Mouse (Mus musculus) brain, embryonic 18.5 days (tissue): ENCODE data around the gene Il22ra1.
"Not testable (repeated sequence)": the region's sequence is repeated elsewhere in the genome, so short reads cannot be mapped to it uniquely, and the experiment has no call there.

Experiments
- DNase-seq: peaks from one replicate; pipeline ENCODE4 v3.0.0-alpha.2; 2012; ENCODE audit warnings: low read depth, low spot score

Il22ra1 gene

DNA sequence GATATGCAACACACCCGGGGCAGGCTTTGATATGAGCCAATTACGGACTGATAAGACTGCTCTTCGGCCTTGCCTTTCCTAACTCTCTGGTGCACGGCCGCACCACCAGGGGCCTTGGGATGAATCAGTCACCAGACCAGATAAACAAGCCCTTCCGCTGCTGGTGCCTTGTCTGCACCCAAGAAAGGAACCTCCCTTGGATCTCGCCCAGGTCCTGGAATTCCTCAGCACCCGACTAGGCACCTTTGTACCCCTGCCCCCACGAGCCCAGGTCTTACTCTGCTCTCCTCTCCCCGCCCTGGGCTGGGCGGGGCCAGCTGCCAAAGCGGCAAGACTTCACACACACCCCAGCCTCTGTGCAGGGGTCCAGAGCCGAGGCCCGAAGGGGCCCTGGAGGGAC lies at the start of gene Il22ra1:
Gene Il22ra1 (plus strand): TSS at position 356 of the 400 bp plus-strand sequence.
- DNase-seq: no peak

DNA sequence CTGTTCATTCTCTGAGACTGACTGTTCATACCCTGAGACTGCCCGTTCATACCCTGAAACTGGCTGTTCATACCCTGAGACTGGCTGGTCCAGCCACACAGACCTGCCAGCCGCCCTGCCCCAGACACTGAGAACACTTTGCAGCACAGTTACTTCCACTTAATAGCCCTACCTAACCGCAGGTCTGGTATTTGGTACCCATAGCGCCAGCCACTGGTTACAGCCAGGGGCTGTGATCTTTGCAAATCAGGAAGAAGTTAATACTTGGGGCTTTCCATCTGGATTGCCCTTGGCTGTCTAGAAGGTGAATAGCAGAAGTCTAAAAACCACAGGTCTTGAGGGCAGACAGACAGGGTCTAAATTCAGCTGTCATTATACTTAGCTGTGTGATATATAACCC lies 48.7 kb upstream of the Il22ra1 start:
- DNase-seq: no peak

DNA sequence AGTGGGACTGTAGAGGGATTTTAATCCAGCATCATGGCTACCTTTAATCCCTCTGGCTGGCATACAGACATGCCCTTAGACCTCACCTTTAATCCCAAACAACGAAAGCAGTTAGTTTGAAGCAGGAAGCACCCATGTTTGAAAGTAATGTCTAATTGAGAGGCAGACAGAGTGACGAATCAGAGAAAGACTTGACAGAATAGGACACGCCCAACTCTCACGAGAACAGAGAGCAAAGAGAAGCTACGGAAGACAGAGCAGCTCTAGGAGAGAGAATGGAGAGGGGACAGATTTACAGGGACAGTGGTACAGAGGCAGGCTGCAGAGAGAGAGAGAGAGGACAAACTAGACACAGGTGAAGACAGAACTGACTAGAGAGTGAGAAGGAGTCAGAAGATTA lies 46.2 kb upstream of the Il22ra1 start:
- no peak for DNase-seq

DNA sequence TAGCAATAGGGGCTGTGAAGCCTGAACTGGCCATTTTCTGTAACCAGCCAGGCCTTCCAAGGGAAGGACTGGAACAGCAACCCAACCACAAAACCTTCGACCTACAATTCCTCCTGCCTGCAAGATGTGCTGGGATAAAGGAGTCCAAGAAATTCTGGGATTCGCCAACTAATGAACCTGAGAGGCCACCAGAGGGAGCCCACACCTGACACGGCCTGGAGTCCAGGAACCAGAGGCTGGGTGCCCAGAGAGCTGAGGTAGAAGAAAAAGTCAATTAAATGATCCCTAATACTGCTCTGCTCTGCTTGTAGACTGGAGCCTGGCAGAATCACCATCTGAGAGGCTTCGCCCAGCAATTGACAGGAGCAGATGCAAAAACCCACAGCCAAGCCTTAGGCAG lies 44.4 kb upstream of the Il22ra1 start:
- no peak for DNase-seq

DNA sequence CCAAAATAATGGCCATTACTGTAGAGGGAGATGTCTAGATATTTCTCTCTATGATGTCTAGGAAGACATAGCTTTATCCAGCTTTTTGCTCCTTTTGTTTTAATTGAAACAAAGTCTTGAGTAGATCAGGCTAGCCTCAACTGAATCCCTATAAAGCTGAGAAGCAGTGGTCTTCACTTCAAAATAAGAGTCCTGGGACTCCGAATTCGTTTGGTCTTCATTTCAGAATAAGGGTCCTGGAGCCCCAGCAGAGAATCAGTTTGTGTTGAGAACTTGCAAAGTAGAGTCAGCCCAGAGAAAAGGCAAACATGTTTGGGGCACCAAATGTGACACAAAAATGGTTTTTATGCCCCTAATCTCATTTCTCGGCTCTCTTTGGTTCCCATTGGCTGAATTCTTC lies 43.2 kb upstream of the Il22ra1 start:
- DNase-seq: no peak

DNA sequence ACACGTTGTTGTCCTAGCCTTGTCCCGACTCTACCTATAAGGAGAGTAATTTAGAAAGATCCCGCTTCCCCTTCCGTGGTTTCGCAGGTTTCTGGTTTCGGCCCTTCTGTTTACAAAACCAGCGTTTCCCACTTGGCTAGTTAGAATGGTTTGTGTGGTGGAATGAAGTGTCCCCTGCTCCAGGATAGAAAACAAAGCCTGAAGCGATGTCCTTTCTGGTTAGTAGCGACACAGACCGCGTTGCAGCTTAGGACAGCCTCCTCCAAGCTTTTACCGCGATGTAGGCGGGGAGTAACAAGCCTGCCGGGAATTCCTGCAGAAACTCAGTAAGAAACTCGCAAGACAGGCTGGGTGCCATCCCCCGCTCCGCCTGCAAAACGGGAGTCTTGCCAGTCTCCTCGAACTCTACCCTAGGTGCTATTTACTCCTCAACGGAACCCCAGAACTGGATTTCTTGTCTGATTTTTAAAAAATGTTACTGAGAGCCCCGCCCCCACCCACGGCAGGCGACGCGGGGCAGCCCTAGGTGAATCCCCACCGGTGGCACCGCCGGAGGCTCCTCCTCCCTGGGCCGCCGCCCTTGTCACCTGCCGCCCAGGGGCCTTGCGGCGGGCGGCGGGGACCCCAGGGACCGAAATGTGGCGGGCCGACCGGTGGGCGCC lies 41.9 kb upstream of the Il22ra1 start, which contains the start of gene Ifnlr1:
Gene Ifnlr1 (plus strand): TSS at position 382 of the 662 bp plus-strand sequence.
- peak; percentile 28 for DNase-seq

GRCm38 (mm10) chr4:135686568-135686953 lies 41.4 kb upstream of the Il22ra1 start:
- DNase-seq: no peak

DNA sequence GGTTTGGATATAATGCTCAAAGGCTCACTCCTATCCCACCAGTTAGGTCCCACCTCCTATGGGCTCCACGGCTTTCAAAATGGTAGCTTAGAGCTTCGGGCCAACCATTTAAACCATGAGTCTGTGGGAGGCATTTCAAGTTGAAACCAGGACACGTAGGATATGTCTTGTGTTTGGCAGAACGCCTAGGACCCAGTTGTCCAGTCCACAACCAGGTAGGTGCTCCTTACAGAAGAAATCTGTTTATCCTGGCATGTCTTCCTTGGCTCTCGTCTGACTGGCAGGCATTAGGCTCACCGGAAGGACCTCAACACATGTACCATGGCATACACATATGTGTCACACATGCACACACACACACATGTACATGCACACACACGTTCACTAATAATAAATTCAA lies 38.2 kb upstream of the Il22ra1 start:
- DNase-seq: no peak

DNA sequence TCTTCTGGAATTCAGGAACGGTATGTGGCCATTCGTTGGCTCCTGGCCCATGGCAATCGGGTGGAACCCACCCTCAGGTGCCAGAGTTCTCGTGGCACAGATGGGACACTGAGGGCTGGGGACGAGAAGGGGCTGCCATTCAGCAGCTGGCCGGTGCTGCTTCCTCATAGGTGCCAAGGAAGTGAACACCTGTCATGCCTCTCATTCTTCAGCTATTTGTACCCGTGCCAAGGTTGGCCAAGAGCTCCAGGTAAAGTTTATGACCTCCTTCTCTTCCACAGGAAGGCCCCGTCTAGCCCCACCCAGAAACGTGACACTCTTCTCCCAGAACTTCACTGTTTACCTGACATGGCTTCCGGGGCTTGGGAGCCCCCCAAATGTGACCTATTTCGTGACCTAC lies 37.7 kb upstream of the Il22ra1 start:
- DNase-seq: no peak

GRCm38 (mm10) chr4:135692916-135693315 lies 35.1 kb upstream of the Il22ra1 start:
- DNase-seq: no peak

- DNase-seq: no peak
These were observed 29.5 kb upstream of the Il22ra1 start for GRCm38 (mm10) chr4:135698498-135698897.

DNA sequence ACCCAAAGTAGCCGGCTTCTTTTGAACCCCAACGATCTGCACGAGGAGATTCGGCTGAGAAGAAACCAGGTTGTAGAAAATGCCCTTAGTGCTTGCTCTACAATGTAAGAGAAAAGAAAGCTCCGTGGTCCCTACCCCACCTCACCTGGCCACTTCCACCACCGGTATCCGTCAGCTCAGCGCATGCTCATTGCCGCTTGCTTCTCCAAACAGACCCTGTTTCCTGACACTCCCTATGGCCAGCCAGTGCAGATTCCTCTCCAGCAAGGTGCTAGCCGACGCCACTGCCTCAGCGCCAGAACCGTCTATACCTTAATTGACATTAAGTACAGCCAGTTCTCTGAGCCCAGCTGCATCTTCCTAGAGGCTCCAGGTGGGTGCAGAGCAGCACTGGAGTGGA lies 24.5 kb upstream of the Il22ra1 start:
- no peak for DNase-seq

DNA sequence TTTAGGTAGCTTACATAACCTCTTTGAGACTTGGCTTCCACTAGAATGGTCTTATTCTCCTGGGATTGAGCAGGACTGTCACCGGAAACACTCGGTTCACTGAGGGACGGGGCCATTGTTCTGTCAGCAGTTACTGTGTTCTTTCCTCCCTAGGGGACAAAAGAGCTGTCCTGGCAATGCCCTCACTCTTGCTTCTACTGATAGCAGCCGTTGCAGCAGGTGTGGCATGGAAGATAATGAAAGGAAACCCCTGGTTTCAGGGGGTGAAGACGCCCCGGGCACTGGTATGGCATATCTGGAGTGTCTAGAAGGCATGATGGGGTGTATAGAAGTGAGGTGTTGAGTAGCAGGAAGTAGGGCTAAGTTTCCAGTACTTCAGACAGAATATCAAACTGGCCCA lies 24.0 kb upstream of the Il22ra1 start:
- no peak for DNase-seq

- no peak for DNase-seq
These were observed 21.9 kb upstream of the Il22ra1 start for GRCm38 (mm10) chr4:135706045-135706444.

GRCm38 (mm10) chr4:135709072-135709564 lies 18.9 kb upstream of the Il22ra1 start:
- no peak for DNase-seq

GRCm38 (mm10) chr4:135709621-135710020 lies 18.4 kb upstream of the Il22ra1 start:
- no peak for DNase-seq

DNA sequence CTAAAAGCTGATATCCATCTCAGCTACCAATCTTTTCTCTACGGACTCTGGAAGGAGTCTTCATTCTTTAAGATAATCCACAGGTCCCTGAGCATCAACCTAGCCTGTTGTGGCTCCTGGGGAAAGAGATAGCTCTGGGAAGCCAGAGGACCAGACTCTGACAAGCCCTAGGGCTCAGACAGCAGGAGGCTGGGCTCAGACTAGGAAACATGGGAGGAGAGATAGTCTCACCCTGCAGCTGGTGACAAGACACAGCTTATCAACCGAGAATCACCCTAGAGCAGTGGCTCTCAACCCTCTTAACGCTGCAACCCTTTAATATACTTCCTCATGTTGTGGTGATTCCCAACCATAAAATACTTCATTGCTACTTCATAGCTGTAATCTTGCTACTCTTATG lies 17.6 kb upstream of the Il22ra1 start:
- DNase-seq: no peak

- DNase-seq: no peak
These were observed 13.2 kb upstream of the Il22ra1 start for GRCm38 (mm10) chr4:135714776-135715175.

DNA sequence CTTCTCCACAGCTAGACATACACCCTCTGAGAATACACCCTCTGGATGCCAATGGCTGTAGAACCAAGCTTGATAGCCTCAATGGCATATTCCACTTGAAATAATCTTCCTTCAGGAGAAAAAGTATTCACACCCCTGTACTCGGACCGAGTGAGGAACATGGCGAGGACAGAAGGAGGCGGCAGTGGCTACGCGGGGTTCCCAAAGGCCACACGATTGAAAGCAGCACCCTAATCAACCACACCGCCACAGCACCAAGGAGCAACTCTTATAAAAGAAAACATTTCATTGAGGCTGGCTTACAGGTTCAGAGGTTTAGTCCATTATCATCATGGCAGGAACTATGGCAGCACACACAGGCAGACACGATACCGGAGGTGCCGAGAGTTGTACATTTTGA lies 11.5 kb upstream of the Il22ra1 start:
- not testable (repeated sequence) for DNase-seq

GRCm38 (mm10) chr4:135722540-135723290 lies 5.3 kb upstream of the Il22ra1 start:
- DNase-seq: no peak

- no peak for DNase-seq
These were observed 1.6 kb upstream of the Il22ra1 start for GRCm38 (mm10) chr4:135726416-135726815.

DNA sequence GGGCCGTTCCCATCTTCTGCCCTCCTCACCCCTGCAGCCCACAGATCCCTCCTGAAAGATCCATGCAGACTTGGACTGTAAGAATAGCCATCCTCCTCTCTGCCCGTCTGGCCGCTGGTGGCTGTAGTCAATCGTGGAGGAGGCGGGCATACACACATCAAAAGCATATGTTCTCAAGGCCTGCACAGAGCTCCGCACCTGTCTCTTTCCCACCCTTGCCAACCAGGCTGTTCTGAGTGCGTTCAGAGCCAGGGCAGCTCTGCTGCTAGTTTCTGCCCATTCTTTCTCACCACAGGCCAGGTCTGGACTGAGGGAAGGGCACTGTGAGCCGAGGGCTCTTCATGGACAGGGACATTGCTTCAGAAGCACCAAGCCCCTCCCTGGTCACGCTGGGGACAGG lies 2.2 kb downstream of the Il22ra1 start:
- no peak for DNase-seq

- DNase-seq: no peak
These were observed 3.0 kb downstream of the Il22ra1 start for GRCm38 (mm10) chr4:135730951-135731350.
